In genomic region chr16:59558916-59559299, GRCm38 (mm10) we compare ENCODE assay signal across 18 mouse cellular contexts. TPM values are rescaled to one million over a fixed set of nuclear protein-coding genes. Genes with fewer than 3 reads are reported as not detected.
DNase-seq lines count a peak whose midpoint lies in the region; ATAC-seq and TF ChIP-seq lines count a peak whose summit lies in the region.
"Had no signal": no experiment of that assay in that cellular context is flagged by ENCODE, and none has a peak within 500 bp of the region (broad histone marks: within the 10 kb centered on the region; RNA-seq: fewer than 3 reads in every experiment).

No protein-coding gene starts in this region.

- H3K9ac ChIP-seq in heart, postnatal 0 days (replicated peaks; ENCODE audit: low read depth, low read length) = no peak overlapping the region
- no peak overlapping the region for H3K9ac ChIP-seq in heart, embryonic 12.5 days
- H3K9ac ChIP-seq in limb, embryonic 15.5 days = no peak overlapping the region
- H3K9ac ChIP-seq: heart, embryonic 15.5 days; liver, postnatal 0 days; neural tube, embryonic 12.5 days had no signal

- no peaks in the 10 kb centered on the region for H3K27me3 ChIP-seq in heart, postnatal 0 days (ENCODE audit: control insufficient read depth, insufficient read depth, low read length)
- no peaks in the 10 kb centered on the region for H3K27me3 ChIP-seq in heart, embryonic 12.5 days (replicated peaks)
- H3K27me3 ChIP-seq in limb, embryonic 15.5 days = no peaks in the 10 kb centered on the region
- H3K27me3 ChIP-seq in limb, embryonic 10.5 days (ENCODE audit: low read depth, poor library complexity, severe bottlenecking) = no peaks in the 10 kb centered on the region
- no peaks in the 10 kb centered on the region for H3K27me3 ChIP-seq in small intestine, adult 2 months (ENCODE audit: control insufficient read depth, insufficient read depth, low read length)
- H3K27me3 ChIP-seq: heart, embryonic 15.5 days; neural tube, embryonic 12.5 days had no signal

- H3K9me3 ChIP-seq in heart, postnatal 0 days (replicated peaks; ENCODE audit: control insufficient read depth, low read length) = no peaks in the 10 kb centered on the region
- H3K9me3 ChIP-seq in heart, embryonic 12.5 days (replicated peaks) = no peaks in the 10 kb centered on the region
- no peaks in the 10 kb centered on the region for H3K9me3 ChIP-seq in limb, embryonic 15.5 days
- H3K9me3 ChIP-seq in limb, embryonic 10.5 days (replicated peaks) = no peaks in the 10 kb centered on the region
- H3K9me3 ChIP-seq: heart, embryonic 15.5 days; hindbrain, embryonic 10.5 days; neural tube, embryonic 12.5 days had no signal

- H3K36me3 ChIP-seq in heart, postnatal 0 days (replicated peaks; ENCODE audit: control insufficient read depth, insufficient read depth, low read length) = peaks cover 58% of the 10 kb centered on the region
- peaks cover 57% of the 10 kb centered on the region for H3K36me3 ChIP-seq in heart, embryonic 12.5 days
- peaks cover 13% of the 10 kb centered on the region for H3K36me3 ChIP-seq in limb, embryonic 15.5 days
- H3K36me3 ChIP-seq in limb, embryonic 10.5 days = peaks cover 39% of the 10 kb centered on the region
- H3K36me3 ChIP-seq in small intestine, adult 2 months (ENCODE audit: control insufficient read depth, insufficient read depth, low read length) = peaks cover 4% of the 10 kb centered on the region; the same call in 1 of the 2 replicates
- H3K36me3 ChIP-seq: neural tube, embryonic 12.5 days had no signal

- H3K4me3 ChIP-seq in heart, postnatal 0 days (ENCODE audit: low read depth, low read length) = no peak overlapping the region
- no peak overlapping the region for H3K4me3 ChIP-seq in heart, embryonic 12.5 days
- no peak overlapping the region for H3K4me3 ChIP-seq in limb, embryonic 15.5 days
- H3K4me3 ChIP-seq in limb, embryonic 10.5 days = no peak overlapping the region
- H3K4me3 ChIP-seq in brown adipose tissue, adult 24 weeks (ENCODE audit: insufficient read depth, low read depth, low read length) = 0 out of 2 replicates have a peak overlapping the region, but pooled peaks have one; percentile 3
- H3K4me3 ChIP-seq in small intestine, adult 2 months (ENCODE audit: low read depth, low read length) = no peak overlapping the region; the same call in 1 of the 2 replicates
- H3K4me3 ChIP-seq: heart, embryonic 15.5 days; hindbrain, embryonic 10.5 days; neural tube, embryonic 12.5 days had no signal

- no peak for ATAC-seq in heart, postnatal 0 days (ENCODE audit: insufficient read depth, low read depth)
- no peak for ATAC-seq in heart, embryonic 12.5 days (ENCODE audit: insufficient number of reproducible peaks, low FRiP score)
- ATAC-seq in limb, embryonic 15.5 days (ENCODE audit: insufficient number of reproducible peaks, low FRiP score, low TSS enrichment, low read depth) = no peak
- ATAC-seq: forebrain, embryonic 14.5 days; liver, postnatal 0 days had no signal

- no peak for DNase-seq in heart, postnatal 0 days (ENCODE audit: low spot score)
- no peak for DNase-seq in limb, embryonic 10.5 days (ENCODE audit: low spot score)
- DNase-seq in Muller cell, postnatal 12 days (ENCODE audit: inconsistent ontology term) = no peak
- DNase-seq: B cell, adult 2 months; cerebellum, adult 9-10 months; gastrocnemius, postnatal 10 days; layer of hippocampus, adult 9-11 months; left cerebral cortex, postnatal 4 days; liver, postnatal 0 days; right cerebral cortex, postnatal 25 days had no signal

- 89% methylated on average over 10 of the region's 10 CpGs for WGBS in heart, postnatal 0 days
- 85% methylated on average over 10 of the region's 10 CpGs for WGBS in heart, embryonic 12.5 days
- WGBS in limb, embryonic 15.5 days = 72% methylated on average over 10 of the region's 10 CpGs
- 85% methylated on average over 10 of the region's 10 CpGs for WGBS in limb, embryonic 10.5 days
- 68% methylated on average over 10 of the region's 10 CpGs for WGBS in small intestine, adult 2 months

- no peaks in the 10 kb centered on the region for H3K4me1 ChIP-seq in heart, postnatal 0 days (ENCODE audit: control insufficient read depth, insufficient read depth)
- H3K4me1 ChIP-seq in heart, embryonic 12.5 days (replicated peaks) = no peaks in the 10 kb centered on the region
- H3K4me1 ChIP-seq in limb, embryonic 15.5 days = no peaks in the 10 kb centered on the region
- H3K4me1 ChIP-seq in limb, embryonic 10.5 days = no peaks in the 10 kb centered on the region
- peaks cover 3% of the 10 kb centered on the region; the same call in 1 of the 2 replicates for H3K4me1 ChIP-seq in brown adipose tissue, adult 24 weeks (ENCODE audit: control insufficient read depth, insufficient read depth, insufficient read length, low read length)
- H3K4me1 ChIP-seq in small intestine, adult 2 months (ENCODE audit: control insufficient read depth, insufficient read depth, insufficient read length, low read length) = no peaks in the 10 kb centered on the region
- H3K4me1 ChIP-seq: heart, embryonic 15.5 days; hindbrain, embryonic 10.5 days had no signal

- H3K27ac ChIP-seq in heart, postnatal 0 days (ENCODE audit: low read depth) = peak overlapping the region; percentile 71
- H3K27ac ChIP-seq in heart, embryonic 12.5 days (ENCODE audit: poor library complexity, severe bottlenecking) = no peak overlapping the region
- H3K27ac ChIP-seq in limb, embryonic 15.5 days = peak overlapping the region; percentile 47; the same call in 1 of the 2 replicates
- H3K27ac ChIP-seq in limb, embryonic 10.5 days = no peak overlapping the region
- peak overlapping the region; percentile 39 for H3K27ac ChIP-seq in brown adipose tissue, adult 24 weeks (replicated peaks; ENCODE audit: low read depth, low read length)
- H3K27ac ChIP-seq in small intestine, adult 2 months (ENCODE audit: insufficient read depth, low read depth, low read length) = peak overlapping the region; percentile 80
- H3K27ac ChIP-seq: hindbrain, embryonic 10.5 days; neural tube, embryonic 12.5 days had no signal

- no peak overlapping the region for H3K4me2 ChIP-seq in heart, postnatal 0 days (ENCODE audit: low read depth, low read length)
- no peak overlapping the region for H3K4me2 ChIP-seq in heart, embryonic 12.5 days
- no peak overlapping the region for H3K4me2 ChIP-seq in limb, embryonic 15.5 days
- H3K4me2 ChIP-seq: heart, embryonic 15.5 days; neural tube, embryonic 12.5 days had no signal

- TF ChIP-seq CTCF in heart, postnatal 0 days (IDR thresholded peaks at IDR 0.05; ENCODE audit: low read depth) = no peak
- no peak for TF ChIP-seq CTCF in small intestine, adult 2 months (IDR thresholded peaks at IDR 0.05; ENCODE audit: extremely low read depth, insufficient read length, insufficient replicate concordance, low read depth, low read length)

- TF ChIP-seq POLR2A in small intestine, adult 2 months (IDR thresholded peaks at IDR 0.05; ENCODE audit: low read depth, low read length) = no peak

- TF ChIP-seq EP300 in heart, postnatal 0 days (IDR thresholded peaks at IDR 0.05; ENCODE audit: low read depth) = no peak

RNA-seq across cellular contexts. Expression of gene Crybg3, which starts 41.9 kb away (rescaled TPM):
- total RNA-seq in heart, postnatal 0 days (2014; rRNA removed; ENCODE audit: low replicate concordance) = 26.9 and 40.0 TPM in 2 replicates
- polyA plus RNA-seq in heart, postnatal 0 days (2015; fragmentation: Nextera tagmentation; extraction: Ambion mirVana) = 8.9 and 9.2 TPM in 2 replicates
- 18.9 and 22.3 TPM in 2 replicates for polyA plus RNA-seq in heart, embryonic 12.5 days (2016; fragmentation: Nextera tagmentation; extraction: Ambion mirVana)
- polyA plus RNA-seq in limb, embryonic 15.5 days (2015; fragmentation: Nextera tagmentation; extraction: Ambion mirVana) = 12.0 and 13.8 TPM in 2 replicates
- 7.2 and 7.8 TPM in 2 replicates for polyA plus RNA-seq in limb, embryonic 10.5 days (2016; fragmentation: Nextera tagmentation; extraction: Ambion mirVana)
- polyA plus RNA-seq in brown adipose tissue, adult 24 weeks (2012; ENCODE audit: insufficient read depth, insufficient read length, missing spikeins) = 6.9 and 9.4 TPM in 2 replicates
- 1.8 and 2.9 TPM in 2 replicates for polyA plus RNA-seq in small intestine, adult 2 months (2012; rRNA removed)

Comparison
In these comparisons a context has a peak if more than half of its experiments do, and no peak if none do; other contexts are left out.
1. H3K27ac ChIP-seq: peak in heart, postnatal 0 days (single experiment), limb, embryonic 15.5 days (single experiment), brown adipose tissue, adult 24 weeks (single experiment) and small intestine, adult 2 months (single experiment); none in heart, embryonic 12.5 days (single experiment) and limb, embryonic 10.5 days (single experiment).